Mouse (Mus musculus) skeletal muscle tissue, adult 2 months (tissue): ENCODE measurements around the gene Ncoa1.

ENCODE experiments used
- DNase-seq: peaks from one replicate; pipeline ENCODE4 v3.0.0-alpha.2; 2012; ENCODE audit warnings: low read depth, low spot score

Ncoa1 gene

GRCm38 (mm10) chr12:4212908-4213307 lies 264.1 kb downstream of the Ncoa1 start:
- DNase-seq: no peak

- DNase-seq: peak; percentile 34
These were observed 265.8 kb downstream of the Ncoa1 start for GRCm38 (mm10) chr12:4211174-4211573.

- no peak for DNase-seq
These were observed 267.8 kb downstream of the Ncoa1 start for GRCm38 (mm10) chr12:4209196-4209595.

DNA sequence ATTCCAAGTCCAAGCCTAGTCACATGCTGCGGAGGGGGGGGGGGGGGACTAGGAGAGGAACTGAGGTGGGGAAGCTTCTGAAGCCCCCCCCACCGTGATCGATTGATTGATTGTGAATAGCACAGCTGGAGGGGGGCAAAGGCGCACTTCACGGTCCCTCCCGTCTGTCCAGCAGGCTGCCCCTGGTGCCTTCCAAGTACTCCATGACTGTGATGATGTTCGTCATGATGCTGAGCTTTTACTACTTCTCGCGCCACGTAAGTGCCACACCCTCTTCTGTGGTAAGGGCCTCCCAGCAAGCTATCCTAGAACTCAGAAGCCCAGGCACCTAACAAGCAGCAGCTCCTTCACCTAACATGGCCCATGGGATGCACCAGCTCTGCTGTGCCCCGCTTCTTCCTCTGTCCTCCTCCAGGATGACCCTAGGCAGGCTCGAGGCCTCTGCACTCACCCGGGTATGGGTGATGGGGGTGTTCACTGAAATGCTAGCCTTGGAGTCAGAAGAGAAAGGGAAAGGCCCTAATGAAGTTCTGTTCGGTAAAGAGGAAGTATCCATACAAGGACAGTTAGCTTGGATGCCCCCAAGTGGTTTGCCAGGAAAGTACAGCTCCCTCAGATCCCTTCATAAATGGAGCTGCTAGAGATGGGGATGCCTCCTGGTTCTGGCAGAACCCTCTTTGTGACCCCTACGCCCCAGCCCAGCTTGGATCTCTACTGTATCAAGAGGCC lies 268.4 kb downstream of the Ncoa1 start:
- DNase-seq: peak; percentile 30

- no peak for DNase-seq
These were observed 270.9 kb downstream of the Ncoa1 start for GRCm38 (mm10) chr12:4206106-4206505.

- DNase-seq: no peak
These were observed 274.8 kb downstream of the Ncoa1 start for GRCm38 (mm10) chr12:4202206-4202605.

DNA sequence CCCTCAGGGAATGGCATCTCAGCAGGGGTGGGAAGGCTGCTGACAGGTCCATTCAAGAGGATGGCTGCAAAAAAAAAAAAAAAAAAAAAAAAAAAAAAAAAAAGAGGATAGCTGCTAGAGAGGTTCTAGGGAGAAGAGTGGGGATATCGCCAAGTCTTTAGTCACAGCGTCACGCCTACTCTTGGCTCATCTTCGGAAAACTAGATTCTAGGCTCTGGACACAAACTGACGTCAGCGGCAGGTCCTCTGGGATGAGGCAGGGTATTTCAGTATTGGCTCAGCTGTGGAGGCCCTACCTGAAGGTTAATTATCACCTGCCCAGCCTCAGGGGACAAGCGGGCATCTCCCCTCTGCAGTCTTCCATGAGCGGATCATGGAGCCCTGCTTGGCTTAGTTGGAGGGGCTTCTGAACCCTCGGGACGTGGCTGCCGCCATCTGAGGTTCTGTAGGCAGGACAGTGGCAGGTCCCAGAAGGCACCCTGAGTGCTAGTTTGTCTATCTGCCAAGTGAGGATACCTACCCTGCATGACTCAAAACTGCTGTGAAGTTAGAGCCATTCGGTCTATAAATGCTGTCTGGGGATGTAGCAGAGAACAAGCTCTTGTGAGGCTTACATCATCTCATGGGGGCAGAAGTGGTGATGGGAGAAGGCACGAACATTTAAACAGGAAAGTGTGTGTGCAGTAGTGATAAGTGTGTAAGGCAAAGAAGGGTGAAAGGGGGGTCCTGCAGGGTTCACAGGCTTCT lies 275.4 kb downstream of the Ncoa1 start:
- peak; percentile 69 for DNase-seq

- no peak for DNase-seq
These were observed 277.7 kb downstream of the Ncoa1 start for GRCm38 (mm10) chr12:4199271-4199670.

DNA sequence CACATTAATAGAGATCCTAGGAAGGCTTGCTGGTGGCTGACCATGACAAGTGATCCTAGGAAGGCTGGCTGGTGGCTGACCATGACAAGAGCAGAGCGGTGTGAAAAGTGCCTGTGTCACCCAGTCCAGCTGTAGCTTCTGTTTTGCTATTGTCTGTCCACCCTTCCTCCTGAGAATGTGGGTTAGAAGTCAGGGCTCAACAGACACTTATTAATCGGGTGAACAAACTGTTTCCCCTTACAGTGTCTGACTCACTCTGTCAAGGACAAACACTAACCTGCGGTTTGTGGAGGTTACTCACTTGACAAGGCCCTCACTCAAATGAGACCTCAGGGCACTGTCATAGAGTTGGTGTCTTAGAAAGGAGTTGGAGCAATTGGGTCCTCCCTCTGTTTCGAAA lies 278.3 kb downstream of the Ncoa1 start:
- no peak for DNase-seq
